7 mouse cellular contexts compared by ENCODE assay signal in the genomic region with DNA sequence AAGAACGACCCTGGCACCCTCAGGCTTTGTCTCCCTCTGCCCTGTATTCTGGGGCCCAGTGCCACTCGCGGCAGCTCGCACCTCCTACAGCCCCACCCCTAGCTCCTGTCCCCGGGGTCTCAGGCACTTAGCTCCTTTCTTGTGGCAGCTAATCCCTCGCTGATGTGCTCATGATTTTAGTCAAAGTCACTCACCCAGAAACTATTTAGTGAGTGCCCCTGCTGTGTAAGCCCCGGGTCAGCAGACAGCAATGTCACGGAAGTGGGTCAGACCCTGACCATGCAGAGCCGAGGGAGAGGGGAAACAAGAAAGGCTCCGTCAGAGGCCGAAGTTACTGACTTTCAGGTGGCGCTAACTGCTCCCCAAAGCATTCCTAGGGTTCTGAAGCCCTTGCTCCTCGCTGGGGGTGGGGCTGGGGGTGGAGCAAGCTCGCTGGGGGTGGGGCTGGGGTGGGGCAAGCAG. TPM values are rescaled to one million over a fixed set of nuclear protein-coding genes. Genes with fewer than 3 reads are reported as not detected.
DNase-seq lines count a peak whose midpoint lies in the region; ATAC-seq and TF ChIP-seq lines count a peak whose summit lies in the region.

No protein-coding gene starts in this region.

- H3K27me3 ChIP-seq in Patski, result peaks cover 10% of the 10 kb centered on the region
- H3K27me3 ChIP-seq in embryonic facial prominence, embryonic 13.5 days, result peaks cover 37% of the 10 kb centered on the region
- H3K27me3 ChIP-seq in midbrain, embryonic 10.5 days (ENCODE audit: low read depth, poor library complexity, severe bottlenecking), result peaks cover 95% of the 10 kb centered on the region

- H3K4me1 ChIP-seq in embryonic facial prominence, embryonic 13.5 days, result peaks cover 19% of the 10 kb centered on the region
- peaks cover 33% of the 10 kb centered on the region for H3K4me1 ChIP-seq in midbrain, embryonic 10.5 days

- peak overlapping the region; percentile 54 for H3K4me2 ChIP-seq in embryonic facial prominence, embryonic 13.5 days

- CTCF ChIA-PET in Patski (lab: Charles Lee), result interaction anchor here (1.0 to 2.4 kb wide), 2 partner anchors 10 to 19 kb away, joined by 4 to 8 read pairs; no protein-coding TSS in a partner anchor

- peak; percentile 60 for ATAC-seq in Patski
- no peak for ATAC-seq in embryonic facial prominence, embryonic 13.5 days (ENCODE audit: insufficient number of reproducible peaks, insufficient read depth, low FRiP score, low TSS enrichment, low read depth)

- no peak overlapping the region for H3K27ac ChIP-seq in embryonic facial prominence, embryonic 13.5 days
- peak overlapping the region; percentile 58 for H3K27ac ChIP-seq in midbrain, embryonic 10.5 days (replicated peaks)

- TF ChIP-seq CTCF in Patski (IDR thresholded peaks at IDR 0.05), result no peak

- peak overlapping the region; percentile 62 for H3K9ac ChIP-seq in embryonic facial prominence, embryonic 13.5 days

- H3K36me3 ChIP-seq in embryonic facial prominence, embryonic 13.5 days, result no peaks in the 10 kb centered on the region
- H3K36me3 ChIP-seq in midbrain, embryonic 10.5 days, result no peaks in the 10 kb centered on the region

- H3K4me3 ChIP-seq in embryonic facial prominence, embryonic 13.5 days, result peak overlapping the region; percentile 21
- H3K4me3 ChIP-seq in midbrain, embryonic 10.5 days, result peak overlapping the region; percentile 42

- 1% methylated on average over 14 of the region's 14 CpGs for WGBS in embryonic facial prominence, embryonic 13.5 days
- 1% methylated on average over 14 of the region's 14 CpGs for WGBS in midbrain, embryonic 10.5 days

- intact Hi-C loops in left cerebral cortex, postnatal 10 days (cut with DNase I), result loop anchor here (10.0 kb wide), 1 partner anchor 280 kb away; no protein-coding TSS in a partner anchor

- POLR2A ChIA-PET in Patski (lab: Charles Lee), result no interaction called here

- in situ Hi-C loops in Patski (cut with MboI; ENCODE audit: low pct_unique_long_range_greater_than_20kb), result no loop called here

- DNase-seq in Patski (ENCODE audit: low read depth, low spot score), result peak; percentile 55
- peak; percentile 46 for DNase-seq in kidney, adult 9 months
- DNase-seq in midbrain, embryonic 10.5 days (ENCODE audit: low spot score), result peak; percentile 64
- no peak for DNase-seq in yolk sac, embryonic 10.5 days (ENCODE audit: low spot score)
- DNase-seq in left cerebral cortex, postnatal 10 days (ENCODE audit: extremely low spot score in 1 of 2, low spot score in 2 of 2), result no peak
- DNase-seq in layer of hippocampus, postnatal 25 days (ENCODE audit: extremely low spot score in 1 of 2, low spot score in 1 of 2), result no peak

- H3K9me3 ChIP-seq in embryonic facial prominence, embryonic 13.5 days, result no peaks in the 10 kb centered on the region
- no peaks in the 10 kb centered on the region for H3K9me3 ChIP-seq in midbrain, embryonic 10.5 days (replicated peaks)

RNA-seq across cellular contexts. Expression of a gene that starts 14.7 kb away (rescaled TPM):
- polyA plus RNA-seq in Patski (2021), result 0.04 TPM
- polyA plus RNA-seq in embryonic facial prominence, embryonic 13.5 days (2015; fragmentation: Nextera tagmentation; extraction: Ambion mirVana), result 0.15 and 0.20 TPM in 2 replicates
- polyA plus RNA-seq in midbrain, embryonic 10.5 days (2016; fragmentation: Nextera tagmentation; extraction: Ambion mirVana), result 0.67 and 0.79 TPM in 2 replicates
- total RNA-seq in left cerebral cortex, postnatal 10 days (2021), result under 1 TPM; 0.71 to 0.75 TPM
- total RNA-seq in layer of hippocampus, postnatal 25 days (2021), result under 1 TPM; 0.30 to 0.66 TPM

Comparison
In these comparisons a context has a peak if more than half of its experiments do, and no peak if none do; other contexts are left out.
1. DNase-seq: peak in Patski (single experiment), kidney, adult 9 months (single experiment) and midbrain, embryonic 10.5 days (single experiment); none in yolk sac, embryonic 10.5 days (single experiment), left cerebral cortex, postnatal 10 days (0 of 2) and layer of hippocampus, postnatal 25 days (0 of 2).